Mouse (Mus musculus): ENCODE results near the gene Scn10a.
A peak's percentile ranks its signal among the peaks of the same experiment; 100 is the strongest.

DNA sequence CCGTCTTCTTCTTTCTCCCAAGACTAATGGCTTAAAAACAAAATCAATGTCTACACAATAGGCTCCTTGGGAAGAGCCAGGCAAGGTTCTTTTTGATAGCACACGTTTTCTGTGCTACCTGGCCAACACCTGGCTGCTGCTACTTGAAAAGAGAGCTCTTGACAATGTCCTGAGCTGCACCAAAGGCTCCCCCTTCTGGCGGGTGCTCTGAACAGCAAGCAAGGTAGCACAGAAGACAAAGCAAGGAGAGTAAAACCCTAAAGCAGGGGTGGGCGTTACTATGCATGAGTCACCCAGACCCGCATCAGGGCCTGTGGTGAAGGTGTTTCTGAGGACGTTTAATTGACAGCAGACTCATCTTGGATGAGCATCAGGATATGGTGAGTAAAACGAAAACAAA lies 49.5 kb upstream of the Scn10a start:
- TF ChIP-seq CTCF (IDR thresholded peaks at IDR 0.05; ENCODE audit: extremely low read depth, insufficient read depth, low read length) (peak; percentile 40), POLR2A (IDR thresholded peaks at IDR 0.05; ENCODE audit: extremely low read depth, insufficient read depth, low read length) (no peak)
